Mouse (Mus musculus): ENCODE measurements around the gene Prim2.

The Prim2 gene

DNA sequence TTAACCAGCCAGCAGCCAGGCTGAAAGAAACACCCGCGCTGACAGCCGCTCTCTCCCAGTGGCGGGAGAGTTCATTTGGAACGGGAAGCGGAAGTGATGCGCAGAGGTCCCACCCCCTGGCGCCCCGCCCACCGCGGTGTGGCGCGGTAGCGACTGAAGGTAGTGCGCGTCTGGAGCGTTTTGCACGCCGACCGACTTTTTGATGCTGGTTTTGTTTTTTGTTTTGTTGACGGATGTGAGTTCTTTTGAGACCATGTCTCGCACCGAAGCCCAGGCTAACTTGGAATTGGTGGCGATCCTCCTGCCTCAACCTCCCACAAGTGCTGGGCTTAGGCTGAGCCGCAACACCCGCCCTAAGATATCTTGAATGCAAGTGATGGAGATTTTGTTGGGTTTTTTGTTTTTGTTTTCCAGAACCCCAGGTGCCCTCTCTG is at the start of gene Prim2:
Prim2 (minus strand) TSS at position 88 of the 434 bp plus-strand sequence.
- peak; percentile 97 to 98 for DNase-seq

DNA sequence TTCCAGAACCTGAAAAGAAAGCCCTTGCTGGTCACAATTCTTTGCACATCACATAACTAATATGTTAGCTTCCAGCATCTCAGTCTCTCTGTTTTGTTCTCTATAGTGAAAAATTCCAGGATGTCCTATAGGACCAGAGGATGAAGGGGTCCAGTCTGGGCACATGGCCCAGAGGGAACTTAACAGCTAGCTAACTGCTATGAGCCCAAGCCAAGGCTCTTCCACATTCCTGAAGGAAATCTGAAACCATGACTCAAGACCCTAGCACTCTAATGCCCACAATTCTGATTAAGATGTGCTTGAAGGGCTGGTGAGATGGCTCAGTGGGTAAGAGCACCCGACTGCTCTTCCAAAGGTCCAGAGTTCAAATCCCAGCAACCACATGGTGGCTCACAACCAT is 48.0 kb upstream of the Prim2 start:
- no peak for DNase-seq

DNA sequence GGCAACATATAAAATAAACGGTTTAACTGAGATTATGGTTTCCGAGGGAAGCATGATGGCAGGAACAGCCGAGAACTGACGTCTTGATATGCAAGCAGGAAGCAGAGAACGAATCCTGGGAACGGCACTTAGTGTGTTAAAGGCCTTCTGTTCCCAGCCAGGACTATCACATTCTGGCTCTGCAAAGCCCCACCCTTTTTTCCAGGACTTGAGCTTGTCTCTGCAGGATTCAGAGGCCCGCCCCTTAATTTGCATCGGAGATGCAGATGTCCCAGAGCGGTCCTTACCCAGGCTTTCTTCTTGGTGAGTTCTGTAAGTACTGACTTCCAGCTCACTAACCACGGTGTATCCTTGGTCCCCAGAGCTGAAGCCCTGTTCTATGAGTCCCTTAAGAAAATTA is 45.2 kb upstream of the Prim2 start:
- no peak for DNase-seq

DNA sequence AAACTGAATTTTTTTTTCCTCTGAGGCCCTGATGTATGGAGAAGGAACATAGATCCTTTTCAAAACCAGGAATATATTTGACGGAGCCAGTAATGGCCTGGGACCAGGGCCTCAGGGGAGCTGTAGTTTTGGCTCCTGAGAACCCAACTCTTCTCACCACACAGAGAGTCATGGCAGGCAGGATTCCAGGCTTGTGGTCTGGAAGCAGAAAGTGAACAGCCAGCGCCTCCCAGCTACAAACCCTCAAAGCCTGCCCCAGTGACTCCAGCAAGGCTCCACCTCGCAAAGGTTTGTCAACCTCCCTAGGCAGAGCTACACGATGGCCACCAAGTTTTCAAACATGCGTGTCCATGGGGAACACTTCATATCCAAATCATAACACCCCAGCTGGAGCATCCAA is 42.4 kb upstream of the Prim2 start:
- DNase-seq, result no peak

DNA sequence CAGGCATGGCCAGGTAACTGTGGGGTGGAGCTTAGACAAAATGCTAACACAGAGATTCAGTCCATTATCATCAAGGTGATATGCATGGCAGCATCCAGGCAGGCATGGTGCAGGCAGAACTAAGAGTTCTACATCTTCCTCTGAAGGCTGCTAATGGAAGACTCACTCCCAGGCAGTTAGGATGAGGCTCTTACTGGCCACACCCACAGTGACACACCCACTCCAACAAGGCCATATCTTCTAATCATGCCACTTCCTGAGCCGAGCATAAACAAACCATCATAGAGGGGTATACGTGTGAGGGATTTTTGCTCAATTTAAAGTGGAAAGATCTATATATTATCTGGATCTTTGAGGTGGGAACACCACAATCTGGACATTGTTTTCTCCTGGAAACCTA is 40.0 kb upstream of the Prim2 start:
- no peak for DNase-seq

DNA sequence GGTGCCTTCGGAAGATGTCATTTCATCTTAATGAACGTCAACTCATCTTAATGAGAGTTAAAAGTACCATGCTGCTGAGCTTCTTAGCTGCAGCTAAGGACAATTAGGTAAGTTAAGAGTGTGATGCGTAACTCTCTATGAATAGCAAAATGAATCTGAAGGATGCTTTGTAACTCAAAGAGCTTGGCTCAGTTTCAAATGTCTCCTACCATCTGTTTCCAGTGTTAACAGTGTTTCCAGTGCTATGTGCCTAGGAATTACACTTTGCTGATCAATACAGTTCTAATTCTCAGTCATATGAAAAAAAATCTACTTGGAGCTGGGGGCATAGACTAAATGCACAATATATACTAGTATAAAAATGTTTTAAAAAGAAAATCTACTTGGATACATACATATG is 31.6 kb upstream of the Prim2 start:
- DNase-seq, result no peak

DNA sequence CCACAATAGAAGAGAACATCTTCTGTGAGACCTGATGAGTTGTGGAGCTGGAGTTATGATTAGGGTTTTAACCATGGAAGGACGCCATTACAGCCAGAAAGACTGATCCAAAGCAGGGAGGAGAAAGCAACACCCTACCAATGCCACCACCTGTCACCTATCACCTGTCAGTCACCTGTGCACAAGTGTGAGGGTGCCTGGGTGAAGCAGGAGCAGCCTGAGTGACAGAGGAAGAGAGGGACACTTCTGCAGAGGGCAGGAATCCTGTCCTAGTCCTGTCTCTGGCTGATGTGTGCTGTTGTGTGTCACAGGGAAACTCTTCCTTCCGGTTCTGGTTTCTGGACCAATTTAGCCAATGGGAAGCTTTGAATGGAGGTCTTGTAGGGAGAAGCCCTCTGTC is 26.4 kb upstream of the Prim2 start:
- no peak for DNase-seq

DNA sequence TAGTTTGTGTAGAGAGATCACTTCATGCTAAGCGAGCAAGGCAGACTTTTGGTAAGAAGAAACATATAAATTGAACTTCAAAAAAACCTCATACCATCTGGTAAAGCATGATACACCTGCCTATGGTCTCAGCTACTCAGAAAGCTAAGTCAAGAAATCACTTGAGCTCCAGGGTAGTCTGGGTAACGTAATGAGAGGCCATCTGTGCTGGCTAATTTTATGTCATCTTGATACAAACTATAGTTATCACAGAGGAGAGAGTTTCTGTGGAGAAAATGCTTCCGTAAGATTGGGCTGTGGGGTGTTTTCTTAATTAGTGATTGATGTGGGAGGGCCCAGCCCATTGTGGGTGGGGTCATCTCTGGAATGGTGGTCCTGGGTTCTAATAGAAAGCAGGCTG is 24.3 kb upstream of the Prim2 start:
- DNase-seq, result no peak

DNA sequence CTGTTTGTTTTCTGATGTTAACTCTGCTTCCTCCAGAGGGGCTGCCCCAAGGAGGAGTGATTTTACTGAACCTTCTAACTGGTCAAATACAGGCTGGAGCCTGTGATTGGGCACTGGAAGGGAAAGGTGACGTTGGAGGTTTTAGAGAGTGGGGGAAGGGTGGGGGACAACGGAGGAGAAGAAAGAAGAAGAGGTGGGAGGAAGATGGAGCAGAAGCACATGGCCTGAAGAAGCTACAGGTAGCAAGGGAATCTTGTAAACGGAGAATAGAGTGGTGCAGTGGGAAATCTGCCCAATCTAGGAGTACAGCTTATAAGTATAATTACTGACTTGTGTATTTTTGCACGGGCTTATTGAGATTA is 20.5 kb upstream of the Prim2 start:
- no peak for DNase-seq

DNA sequence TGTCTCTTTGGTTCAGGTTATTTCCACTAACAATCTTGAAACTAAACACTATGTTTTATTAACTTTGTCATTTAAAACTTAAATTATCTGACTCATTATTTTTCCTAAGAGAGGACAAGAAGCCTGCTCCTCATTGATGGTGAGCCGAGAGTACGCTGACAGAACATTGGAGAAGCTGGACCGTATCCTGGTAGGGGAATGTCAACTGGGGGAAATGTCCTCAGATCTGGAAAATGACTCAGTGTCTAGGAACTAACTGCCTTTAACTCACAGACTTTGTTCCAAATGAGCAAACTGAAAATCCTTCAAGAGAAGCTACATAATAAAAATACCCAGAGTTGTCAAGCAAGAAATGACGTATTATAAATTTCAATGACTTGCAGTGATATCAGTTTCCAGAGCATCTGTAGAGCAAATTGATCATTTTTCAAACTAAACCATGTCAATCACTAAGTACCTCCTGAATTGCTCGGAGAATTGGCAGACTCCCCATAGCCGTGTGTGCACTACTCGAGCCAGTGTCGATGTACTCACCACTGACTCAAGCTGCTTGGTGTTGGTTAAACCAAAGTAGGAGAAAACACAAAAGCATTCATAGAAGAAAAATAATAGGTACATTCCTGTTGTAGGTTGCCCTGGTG is 20.0 kb upstream of the Prim2 start:
- DNase-seq, result no peak

DNA sequence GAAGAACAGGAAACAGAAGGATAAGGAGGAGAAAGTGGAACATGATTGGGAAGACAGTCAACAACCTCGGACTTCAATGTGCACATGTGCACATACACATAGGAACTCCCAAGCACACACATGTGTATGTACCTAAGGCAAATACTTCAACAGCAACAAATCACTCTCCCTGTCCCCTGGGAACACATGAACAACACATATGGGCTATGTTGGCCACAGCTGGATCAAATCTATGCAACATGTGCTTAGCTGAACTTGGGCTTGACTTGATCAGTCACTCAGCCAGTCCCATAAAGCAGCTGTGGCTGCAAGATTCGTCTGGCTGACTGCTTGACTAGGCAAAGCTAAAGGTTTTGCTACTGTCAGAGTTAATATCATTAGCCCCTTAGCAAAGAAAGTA is 19.2 kb upstream of the Prim2 start:
- no peak for DNase-seq

DNA sequence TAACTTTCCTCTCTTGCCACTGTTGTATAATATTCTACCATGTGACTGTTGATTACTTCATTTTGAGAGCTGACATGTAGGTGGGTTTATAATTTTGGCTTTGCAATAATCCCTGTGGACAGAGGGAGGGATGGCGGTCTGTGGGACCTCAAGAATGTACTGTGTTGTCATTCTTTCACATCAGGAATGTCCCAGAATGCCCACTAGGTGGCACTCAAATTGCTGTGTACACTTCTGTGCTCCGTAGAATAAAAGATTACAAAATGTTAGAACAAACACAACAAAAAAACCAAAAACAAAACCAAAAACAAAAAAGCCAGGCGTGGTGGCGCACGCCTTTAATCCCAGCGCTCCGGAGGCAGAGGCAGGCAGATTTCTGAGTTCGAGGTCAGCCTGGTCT is 14.9 kb upstream of the Prim2 start:
- peak; percentile 32 to 44 for DNase-seq

DNA sequence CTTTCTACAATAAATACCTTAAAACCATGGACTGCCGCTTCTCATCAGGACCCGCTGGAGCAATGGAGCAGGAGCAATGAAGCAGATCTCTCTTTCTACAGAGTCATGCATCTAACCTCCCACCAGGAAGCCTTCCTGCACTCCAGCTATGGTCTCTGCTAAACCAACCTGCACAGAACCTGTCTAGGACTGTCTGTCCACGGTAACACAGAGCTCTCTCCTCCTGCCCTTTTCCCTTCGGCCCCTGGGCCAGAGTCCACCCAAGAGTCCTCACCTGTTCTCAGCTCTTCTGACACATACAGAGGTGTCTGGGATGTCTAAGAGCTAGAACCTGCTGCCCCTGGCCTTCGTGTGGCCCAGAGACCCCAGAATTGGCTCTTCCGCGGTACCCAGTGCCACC is 11.3 kb upstream of the Prim2 start:
- DNase-seq, result no peak

DNA sequence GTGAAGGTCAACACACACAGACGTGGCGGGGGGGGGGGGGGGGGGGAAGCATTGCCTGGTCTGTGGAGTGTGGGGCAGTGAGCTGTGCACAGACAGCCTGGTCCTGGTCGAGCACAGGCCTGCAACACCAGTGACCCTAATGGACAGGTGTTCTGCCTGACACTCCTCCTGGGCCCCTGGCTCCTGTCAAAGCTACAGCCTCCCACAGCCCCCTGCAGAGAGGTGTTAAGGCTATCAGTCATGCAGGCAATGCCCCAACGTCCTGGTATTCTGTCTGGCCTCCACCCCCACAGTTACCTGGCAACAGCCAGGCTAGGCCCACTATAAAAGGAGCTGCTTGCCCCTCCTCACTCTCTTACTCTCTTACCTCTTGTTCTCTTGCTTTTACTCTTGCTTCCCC is 10.8 kb upstream of the Prim2 start:
- no peak for DNase-seq

DNA sequence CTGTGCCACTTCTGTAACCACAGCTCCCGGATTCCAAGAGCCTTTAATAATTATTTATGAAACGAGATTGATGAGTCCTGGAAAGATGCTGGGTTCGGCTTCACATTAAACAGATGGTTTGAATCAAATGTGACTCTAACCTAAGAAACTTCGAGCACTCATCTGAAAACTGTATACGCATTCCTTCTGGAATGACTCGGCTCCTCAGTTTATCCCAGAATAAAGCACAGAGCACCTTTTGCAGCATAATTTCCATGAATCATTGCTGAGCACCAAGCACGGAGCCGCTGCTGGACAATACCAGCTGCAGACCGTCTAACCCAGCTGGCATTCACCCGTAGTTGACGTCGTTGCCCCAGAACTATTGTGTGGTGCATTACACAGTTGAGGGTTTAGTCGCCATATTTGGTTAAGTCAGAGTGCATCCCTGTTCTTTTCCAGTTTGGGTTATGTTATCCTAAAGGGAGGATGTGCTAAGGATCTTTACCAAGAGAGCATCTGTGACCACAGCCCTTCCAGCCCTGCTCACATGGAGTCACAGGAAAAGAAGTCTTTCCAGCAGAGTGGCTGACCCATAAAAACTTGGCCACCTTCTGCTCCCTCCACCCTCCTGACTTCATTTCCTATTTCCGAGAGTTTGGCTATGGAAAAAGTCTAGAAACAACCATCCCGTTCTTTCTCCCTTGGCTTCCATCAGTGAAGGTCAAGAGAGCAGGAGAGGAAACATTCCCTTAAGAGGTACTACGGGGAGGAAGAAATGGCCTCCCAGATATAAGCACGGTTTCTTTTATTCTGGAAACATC is 3.8 kb upstream of the Prim2 start:
- DNase-seq, result no peak

DNA sequence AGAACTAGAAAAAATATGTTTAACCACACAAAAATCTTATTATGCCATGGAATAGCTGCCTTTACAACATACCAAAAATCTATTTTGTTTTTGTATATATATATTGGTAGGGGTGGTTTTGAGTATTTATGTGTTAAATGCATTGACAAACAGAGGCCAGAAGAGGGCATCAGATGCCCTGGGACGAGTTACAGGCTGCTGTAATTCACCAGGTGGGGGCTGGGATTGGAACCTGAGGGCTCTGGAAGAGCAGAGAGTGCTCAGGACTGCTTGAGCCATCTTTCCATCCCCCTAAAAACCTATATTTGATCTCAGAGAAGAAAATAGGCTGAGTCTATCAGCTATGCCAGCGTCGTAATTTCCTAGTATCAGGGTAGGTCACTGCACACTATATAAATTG is 2.9 kb upstream of the Prim2 start:
- peak; percentile 82 to 84 for DNase-seq

DNA sequence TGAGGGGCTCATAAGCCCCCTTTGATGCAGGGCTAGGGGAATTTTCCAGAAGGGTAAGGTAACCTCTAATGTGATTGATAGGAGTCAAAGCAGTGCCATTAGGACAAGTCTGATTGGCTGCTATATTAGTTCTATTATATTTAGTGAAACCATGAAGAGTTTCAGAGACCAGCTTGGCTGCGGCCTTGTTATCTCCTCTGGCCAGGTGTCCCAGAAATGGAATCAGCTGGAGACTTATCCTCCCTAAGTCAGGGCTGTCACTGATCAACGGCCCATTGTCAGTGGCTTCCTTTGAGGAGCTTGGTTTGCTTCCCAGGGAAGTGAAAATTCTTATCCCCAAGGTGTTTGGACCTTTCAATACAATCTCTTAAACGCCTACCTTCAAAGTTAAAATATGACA is 2.5 kb upstream of the Prim2 start:
- DNase-seq, result no peak

DNA sequence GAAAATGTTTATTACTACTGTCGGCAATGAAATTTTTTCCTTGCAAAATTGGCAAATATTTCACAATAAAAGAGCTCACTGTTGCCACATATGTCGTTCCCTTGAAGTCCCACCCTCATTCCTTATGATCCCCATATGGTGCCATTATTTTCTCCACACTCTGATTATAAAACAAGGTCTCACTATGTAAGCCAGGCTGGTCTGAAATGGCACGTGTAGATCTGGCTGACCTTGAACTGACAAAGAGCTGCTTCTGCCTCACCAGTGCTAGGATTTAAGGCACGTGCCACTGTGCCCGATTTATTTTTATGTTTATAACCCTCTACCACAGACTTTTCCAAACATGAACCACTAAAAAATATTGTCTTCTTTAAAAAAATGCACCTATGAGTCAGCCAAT is 1.8 kb upstream of the Prim2 start:
- DNase-seq, result no peak

DNA sequence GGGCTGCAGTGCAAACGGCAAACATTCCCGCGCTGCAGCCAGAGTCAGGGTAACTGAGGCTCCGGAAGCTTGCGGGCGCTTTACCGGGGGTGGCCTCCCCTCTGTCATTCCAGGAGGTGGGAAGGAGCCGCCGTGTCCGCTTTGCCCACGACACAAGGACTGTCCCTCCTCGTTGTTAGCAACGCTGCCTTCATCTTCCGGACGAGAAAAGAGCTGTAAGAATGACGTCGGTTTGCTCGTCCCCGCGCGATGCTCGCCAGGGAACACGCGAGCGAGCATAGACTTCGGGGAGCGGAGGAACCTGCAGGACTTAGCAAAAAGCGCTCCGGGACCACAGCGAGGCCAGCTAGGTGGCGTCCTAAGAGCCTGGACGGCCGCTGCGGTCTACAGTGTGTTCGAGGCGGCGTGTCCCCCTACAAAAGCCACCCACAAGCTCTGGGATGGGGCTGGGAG is 595 bp upstream of the Prim2 start:
- DNase-seq, result peak; percentile 72 to 74

DNA sequence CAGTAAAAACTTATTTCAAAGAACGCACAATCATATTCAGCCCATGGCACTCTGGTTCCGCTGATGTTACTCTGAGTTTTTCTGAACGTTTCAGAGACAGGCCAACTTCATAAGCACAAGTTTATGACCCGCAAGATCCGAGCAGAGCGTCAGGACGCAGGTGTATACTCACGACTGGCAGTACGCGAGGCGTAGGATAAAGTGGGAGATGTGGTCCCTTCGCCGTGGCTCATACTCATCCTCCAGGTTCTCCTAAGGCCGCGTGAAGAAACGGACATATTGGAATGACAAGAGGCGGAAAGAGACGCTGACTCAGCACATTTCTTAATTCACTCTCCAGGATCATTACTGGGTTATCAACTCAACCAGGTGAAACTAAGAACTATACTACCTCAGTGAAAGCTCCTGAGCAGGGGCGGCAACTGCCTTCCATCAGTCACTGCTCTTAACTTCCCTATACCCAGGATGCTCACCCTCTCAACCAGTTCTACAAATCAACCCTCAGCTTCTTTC is 5.9 kb downstream of the Prim2 start:
- DNase-seq, result no peak

DNA sequence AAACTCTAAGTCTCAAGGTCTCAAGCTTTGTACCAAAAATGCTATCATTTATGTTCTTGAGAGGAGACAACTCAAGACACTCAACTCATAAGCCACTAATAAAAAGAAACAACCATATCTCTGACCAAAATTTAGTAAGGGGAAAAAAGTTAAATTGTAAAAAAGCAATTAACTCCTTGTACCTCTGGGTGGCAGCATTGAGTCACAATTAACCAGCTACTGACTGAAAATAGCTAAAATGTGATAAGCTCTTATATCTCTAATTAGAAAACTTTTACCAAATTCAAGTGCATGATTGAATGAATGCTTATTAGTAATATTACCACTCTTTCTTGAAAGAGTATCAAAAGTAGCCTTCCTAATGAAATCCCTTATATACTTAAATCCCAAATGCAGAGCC is 6.4 kb downstream of the Prim2 start:
- DNase-seq, result peak; percentile 48 to 59

DNA sequence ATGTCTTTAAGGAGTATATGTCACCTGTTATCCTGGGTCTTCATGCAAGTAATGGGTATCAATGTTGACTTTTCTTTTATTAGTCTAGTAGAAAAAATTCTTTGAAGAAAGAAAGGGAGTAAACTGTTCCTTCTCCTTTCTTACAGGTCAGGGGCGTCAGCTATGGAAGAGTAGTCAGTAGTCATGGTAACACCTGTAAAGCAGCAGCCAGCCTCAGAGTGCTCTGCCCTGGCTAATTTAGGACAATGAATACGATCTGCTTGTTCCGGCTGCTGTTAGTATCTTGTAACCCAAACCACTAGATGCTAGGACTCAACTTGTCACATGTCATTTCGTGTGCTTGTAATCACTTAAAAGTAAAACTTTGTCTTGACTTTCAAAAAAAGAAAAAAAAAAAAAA is 11.3 kb downstream of the Prim2 start:
- no peak for DNase-seq

DNA sequence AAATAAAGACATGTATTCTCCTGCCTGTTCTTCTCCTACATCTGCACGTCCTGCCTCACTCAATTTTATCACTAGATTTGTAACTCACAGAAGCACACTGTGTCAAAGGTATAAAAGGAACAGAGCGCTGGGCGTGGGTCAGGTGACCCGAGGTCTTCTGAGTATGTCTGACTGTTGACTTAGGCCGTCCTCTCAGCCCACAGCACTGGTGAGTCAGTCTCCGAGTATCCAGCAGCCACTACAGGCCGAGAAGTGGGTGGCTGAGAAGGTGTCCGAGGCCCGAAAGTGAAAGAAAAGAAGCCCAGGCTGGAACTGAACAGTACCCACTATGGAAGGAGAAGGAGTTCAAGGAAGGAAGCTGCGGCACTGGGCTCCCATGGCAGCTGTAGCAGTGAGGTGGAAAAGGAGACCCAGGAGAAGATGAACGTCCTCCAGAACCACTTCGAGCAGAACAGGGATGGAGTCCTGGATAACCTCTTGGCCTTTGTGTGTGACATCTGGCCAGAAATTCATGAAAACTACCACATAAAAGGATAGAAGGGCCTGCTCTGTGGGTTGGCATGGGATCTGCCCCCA is 11.9 kb downstream of the Prim2 start:
- DNase-seq, result no peak

DNA sequence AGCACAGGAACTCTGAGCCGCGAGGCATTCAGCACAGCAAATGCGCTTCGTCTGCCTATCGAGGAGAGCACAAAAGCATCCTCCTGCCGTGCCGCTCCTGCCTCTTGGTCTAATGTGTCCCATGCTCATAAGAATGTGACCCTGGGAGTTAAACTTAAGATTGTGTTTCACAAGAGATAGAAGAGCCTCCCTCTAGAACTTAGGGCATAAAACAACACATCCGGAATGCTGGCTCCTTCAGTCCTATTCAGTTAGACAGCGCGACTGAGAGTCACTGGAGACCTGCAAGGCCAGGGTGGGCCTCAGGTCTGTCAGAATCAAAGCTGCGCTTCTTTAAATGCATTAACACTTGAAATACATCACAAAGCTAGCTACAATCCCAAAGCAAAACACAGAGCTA is 18.7 kb downstream of the Prim2 start:
- no peak for DNase-seq

Measured in cerebellum, postnatal 10 days (tissue).